Mouse (Mus musculus) ES-Bruce4 (cell line): ENCODE measurements around the gene Fxyd2. TPM values are rescaled to one million over a fixed set of nuclear protein-coding genes. Genes with fewer than 3 reads are reported as not detected.
A peak's percentile ranks its signal among the peaks of the same experiment; 100 is the strongest.

ENCODE experiments used
- H3K27ac ChIP-seq: 2 replicates; pipeline ENCODE4 v1.5.1; 2012; ENCODE audit warnings: low read length, inconsistent platforms; ENCODE audit not compliant: insufficient read depth
- H3K27me3 ChIP-seq: 2 replicates; pipeline ENCODE4 v1.6.1; 2012; ENCODE audit warnings: mild to moderate bottlenecking, low read length, inconsistent platforms; ENCODE audit not compliant: control insufficient read depth, poor library complexity, insufficient read depth, severe bottlenecking
- H3K36me3 ChIP-seq: 2 replicates; pipeline ENCODE4 v1.6.1; 2012; ENCODE audit warnings: inconsistent platforms, mild to moderate bottlenecking, low read length, moderate library complexity; ENCODE audit not compliant: control insufficient read depth, poor library complexity, insufficient read depth, severe bottlenecking
- H3K4me1 ChIP-seq: one replicate; pipeline ENCODE4 v1.8.1; 2011; ENCODE audit warnings: low read length; ENCODE audit not compliant: control insufficient read depth, insufficient read depth
- H3K4me3 ChIP-seq: 2 replicates; pipeline ENCODE4 v1.5.1; 2011; ENCODE audit warnings: low read depth, mild to moderate bottlenecking, low read length
- H3K9ac ChIP-seq: 2 replicates; pipeline ENCODE4 v1.6.1; 2012; ENCODE audit warnings: low read depth, mild to moderate bottlenecking, inconsistent platforms; ENCODE audit not compliant: poor library complexity, severe bottlenecking
- H3K9me3 ChIP-seq: replicated peaks from 2 replicates; pipeline ENCODE4 v1.6.1; 2012; ENCODE audit warnings: mild to moderate bottlenecking, low read length, inconsistent platforms; ENCODE audit not compliant: control insufficient read depth, poor library complexity, insufficient read depth, severe bottlenecking
- CTCF ChIP-seq: IDR thresholded peaks from one replicate; pipeline ENCODE4 v1.8.1; 2011; ENCODE audit warnings: low read depth, low read length
- EP300 ChIP-seq: IDR thresholded peaks from 2 replicates; pipeline ENCODE4 v1.6.1; 2011; ENCODE audit warnings: low read depth, low read length; ENCODE audit not compliant: insufficient read depth
- POLR2A ChIP-seq: IDR thresholded peaks from one replicate; pipeline ENCODE4 v1.8.1; 2011; ENCODE audit warnings: low read length; ENCODE audit not compliant: insufficient read depth
- polyA plus RNA-seq: library from polyadenylated mRNA; stranded (reverse); fragments of >200 nt; gene quantifications from 2 replicates; pipeline ENCODE4 v1.2.4, GENCODE M21; 2011; ENCODE audit warnings: low read depth; ENCODE audit not compliant: missing spikeins, insufficient read depth, insufficient read length

The Fxyd2 gene
- polyA plus RNA-seq, 1 experiment = not detected

- TF ChIP-seq CTCF (no peak), EP300 (no peak), POLR2A (no peak)
- Histone ChIP-seq H3K4me1 (no peaks in the 10 kb centered on the region), H3K36me3 (no peaks in the 10 kb centered on the region), H3K27ac (no peak overlapping the region), H3K4me3 (no peak overlapping the region), H3K9ac (no peak overlapping the region), H3K27me3 (no peaks in the 10 kb centered on the region), H3K9me3 (no peaks in the 10 kb centered on the region)
Measured at GRCm38 (mm10) chr9:45422761-45423298, 23.4 kb downstream of the Fxyd2 start.

GRCm38 (mm10) chr9:45426456-45426855 is 27.0 kb downstream of the Fxyd2 start, which contains the start of gene Dscaml1:
Gene Dscaml1, plus strand, starts transcription at chr9:45426628.
- Histone ChIP-seq H3K9me3 (no peaks in the 10 kb centered on the region), H3K4me3 (no peak within 1 kb of the TSS), H3K27ac (no peak within 1 kb of the TSS), H3K9ac (no peak within 1 kb of the TSS), H3K36me3 (no peaks in the 10 kb centered on the region), H3K27me3 (peaks cover 16% of the 10 kb centered on the region), H3K4me1 (no peaks in the 10 kb centered on the region)
- no peak for TF ChIP-seq POLR2A
- no peak for TF ChIP-seq CTCF
- no peak for TF ChIP-seq EP300

- Histone ChIP-seq H3K4me3 (no peak overlapping the region), H3K27ac (no peak overlapping the region), H3K27me3 (peaks cover 16% of the 10 kb centered on the region), H3K9me3 (no peaks in the 10 kb centered on the region), H3K9ac (no peak overlapping the region), H3K36me3 (no peaks in the 10 kb centered on the region), H3K4me1 (no peaks in the 10 kb centered on the region)
- no peak for TF ChIP-seq CTCF
- no peak for TF ChIP-seq EP300
- no peak for TF ChIP-seq POLR2A
Measured at GRCm38 (mm10) chr9:45429392-45429791, 29.9 kb downstream of the Fxyd2 start.

GRCm38 (mm10) chr9:45429951-45430697 is 30.7 kb downstream of the Fxyd2 start:
- H3K27ac ChIP-seq = no peak overlapping the region
- TF ChIP-seq POLR2A (no peak), CTCF (no peak), EP300 (no peak)

GRCm38 (mm10) chr9:45430698-45430959 is 31.2 kb downstream of the Fxyd2 start:
- no peak for TF ChIP-seq POLR2A
- no peak for TF ChIP-seq CTCF
- TF ChIP-seq EP300 = no peak
- Histone ChIP-seq H3K4me1 (no peaks in the 10 kb centered on the region), H3K27me3 (peaks cover 16% of the 10 kb centered on the region), H3K4me3 (peak overlapping the region; percentile 93), H3K9me3 (no peaks in the 10 kb centered on the region), H3K9ac (peak overlapping the region; percentile 76), H3K36me3 (no peaks in the 10 kb centered on the region), H3K27ac (no peak overlapping the region)

More at GRCm38 (mm10) chr9:45429951-45430697, 30.7 kb downstream of the Fxyd2 start:
- H3K9me3 ChIP-seq = no peaks in the 10 kb centered on the region
- peak overlapping the region; percentile 93 for H3K4me3 ChIP-seq
- no peaks in the 10 kb centered on the region for H3K4me1 ChIP-seq
- H3K9ac ChIP-seq = peak overlapping the region; percentile 76
- H3K36me3 ChIP-seq = no peaks in the 10 kb centered on the region
- peaks cover 16% of the 10 kb centered on the region for H3K27me3 ChIP-seq

- Histone ChIP-seq H3K27me3 (peaks cover 16% of the 10 kb centered on the region), H3K4me1 (no peaks in the 10 kb centered on the region), H3K36me3 (no peaks in the 10 kb centered on the region), H3K4me3 (peak overlapping the region; percentile 93), H3K9ac (peak overlapping the region; percentile 76), H3K9me3 (no peaks in the 10 kb centered on the region), H3K27ac (no peak overlapping the region)
- no peak for TF ChIP-seq CTCF
- peak; percentile 43 for TF ChIP-seq POLR2A
- peak; percentile 68; the same call in 1 of the 2 replicates for TF ChIP-seq EP300
Measured at GRCm38 (mm10) chr9:45431150-45431549, 31.7 kb downstream of the Fxyd2 start.
